Mouse (Mus musculus): ENCODE measurements around the gene Nfib. TPM values are rescaled to one million over a fixed set of nuclear protein-coding genes. Genes with fewer than 3 reads are reported as not detected.

Nfib gene
- total and polyA plus RNA-seq, 3 experiments, result 32.1 to 121 (median 118) TPM

GRCm38 (mm10) chr4:82643022-82643733 lies 62.4 kb downstream of the Nfib start:
- no peak overlapping the region for H3K9ac ChIP-seq (ENCODE audit: low read depth, low read length)
- H3K79me2 ChIP-seq (replicated peaks; ENCODE audit: control insufficient read depth, insufficient read depth, low read length), result no peaks in the 10 kb centered on the region
- no peaks in the 10 kb centered on the region for H3K27me3 ChIP-seq (ENCODE audit: control insufficient read depth, insufficient read depth, low read length)
- TF ChIP-seq EP300 (IDR thresholded peaks at IDR 0.05; ENCODE audit: insufficient read depth, low read depth, low read length) (no peak), POLR2A (IDR thresholded peaks at IDR 0.05; ENCODE audit: insufficient read depth, low read depth, low read length) (no peak), CTCF (IDR thresholded peaks at IDR 0.05) (peak; percentile 55)
- intact Hi-C loops (cut with DNase I), result loop anchor here (5.0 to 10.0 kb wide), 3 partner anchors 64 to 289 kb away; partner anchors contain the start of gene Nfib
- no peak overlapping the region for H3K4me3 ChIP-seq
- no peaks in the 10 kb centered on the region for H3K36me3 ChIP-seq (ENCODE audit: control insufficient read depth, insufficient read depth, low read length)
- 49% methylated on average over 6 of the region's 6 CpGs for WGBS
- no peaks in the 10 kb centered on the region for H3K4me1 ChIP-seq (ENCODE audit: control insufficient read depth, insufficient read depth, low read length)
- DNase-seq, result no peak
- no peak overlapping the region for H3K27ac ChIP-seq

DNA sequence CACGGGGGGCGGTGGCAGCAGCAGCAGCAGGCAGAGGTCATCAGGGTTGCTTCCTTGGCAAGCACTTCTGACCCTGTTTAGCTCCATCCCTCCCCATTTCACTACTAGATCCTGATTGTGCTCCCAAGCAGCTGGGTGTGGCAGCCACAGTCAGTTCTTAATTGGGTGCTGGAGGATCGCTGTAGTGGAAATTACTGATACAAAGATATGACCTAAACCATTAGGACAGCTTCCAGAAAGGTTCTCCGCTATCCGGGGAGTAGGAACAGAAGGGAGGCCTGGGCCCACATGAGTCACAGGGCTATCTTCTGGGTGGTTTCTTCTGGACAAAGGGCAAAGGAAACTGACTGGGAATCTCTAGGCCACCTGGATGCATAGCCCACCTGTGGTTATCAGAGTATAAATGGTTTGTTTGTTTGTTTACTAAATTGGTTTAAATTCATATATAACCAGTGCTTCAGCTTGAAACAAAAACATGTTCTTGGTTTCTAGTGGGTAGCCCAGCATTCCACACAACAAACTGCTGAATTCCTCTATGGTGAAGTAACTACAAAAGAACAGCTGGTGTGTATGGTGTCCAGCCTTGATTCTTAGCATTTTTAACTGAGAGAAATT lies 64.4 kb downstream of the Nfib start:
- no peak for TF ChIP-seq CTCF (IDR thresholded peaks at IDR 0.05)
- TF ChIP-seq POLR2A (IDR thresholded peaks at IDR 0.05; ENCODE audit: insufficient read depth, low read depth, low read length), result no peak
- TF ChIP-seq EP300 (IDR thresholded peaks at IDR 0.05; ENCODE audit: insufficient read depth, low read depth, low read length), result no peak
- Histone ChIP-seq H3K4me3 (no peak overlapping the region), H3K27me3 (ENCODE audit: control insufficient read depth, insufficient read depth, low read length) (no peaks in the 10 kb centered on the region), H3K27ac (no peak overlapping the region), H3K4me1 (ENCODE audit: control insufficient read depth, insufficient read depth, low read length) (no peaks in the 10 kb centered on the region), H3K79me2 (replicated peaks; ENCODE audit: control insufficient read depth, insufficient read depth, low read length) (no peaks in the 10 kb centered on the region), H3K9ac (ENCODE audit: low read depth, low read length) (no peak overlapping the region), H3K36me3 (ENCODE audit: control insufficient read depth, insufficient read depth, low read length) (no peaks in the 10 kb centered on the region)
- intact Hi-C loops (cut with DNase I), result loop anchor here (5.0 to 10.0 kb wide), 3 partner anchors 66 to 291 kb away; partner anchors contain the start of gene Nfib
- no peak for DNase-seq
- 47% methylated on average over 5 of the region's 5 CpGs for WGBS

DNA sequence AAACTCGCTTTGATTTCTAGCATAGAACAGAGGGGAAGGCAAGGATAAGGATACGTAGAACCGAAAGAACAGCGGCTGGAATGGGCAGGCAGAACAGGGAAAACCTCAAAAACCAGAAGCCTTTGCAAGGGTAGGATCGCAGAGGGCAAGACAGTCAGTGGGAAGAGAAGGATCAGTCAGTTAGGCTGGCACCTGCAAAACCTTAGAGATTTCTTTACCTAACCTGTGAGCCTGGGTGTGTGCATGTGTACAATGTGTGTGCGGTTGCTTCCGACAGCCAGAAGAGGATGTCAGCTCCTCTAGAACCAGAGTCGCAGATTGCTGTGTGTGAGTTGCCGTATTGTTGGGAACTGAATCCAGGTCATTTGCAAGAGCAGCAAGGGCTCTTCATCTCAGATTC lies 67.3 kb downstream of the Nfib start:
- no peaks in the 10 kb centered on the region for H3K4me1 ChIP-seq (ENCODE audit: control insufficient read depth, insufficient read depth, low read length)
- TF ChIP-seq POLR2A (IDR thresholded peaks at IDR 0.05; ENCODE audit: insufficient read depth, low read depth, low read length) (no peak), CTCF (IDR thresholded peaks at IDR 0.05) (no peak), EP300 (IDR thresholded peaks at IDR 0.05; ENCODE audit: insufficient read depth, low read depth, low read length) (no peak)
- no peaks in the 10 kb centered on the region for H3K27me3 ChIP-seq (ENCODE audit: control insufficient read depth, insufficient read depth, low read length)
- no peak for DNase-seq
- H3K4me3 ChIP-seq, result no peak overlapping the region
- no peaks in the 10 kb centered on the region for H3K79me2 ChIP-seq (replicated peaks; ENCODE audit: control insufficient read depth, insufficient read depth, low read length)
- no peaks in the 10 kb centered on the region for H3K36me3 ChIP-seq (ENCODE audit: control insufficient read depth, insufficient read depth, low read length)
- no peak overlapping the region for H3K9ac ChIP-seq (ENCODE audit: low read depth, low read length)
- intact Hi-C loops (cut with DNase I), result no loop called here
- no peak overlapping the region for H3K27ac ChIP-seq
- WGBS, result 93% methylated on average over 9 of the region's 9 CpGs

- H3K4me3 ChIP-seq, result no peak overlapping the region
- H3K79me2 ChIP-seq (replicated peaks; ENCODE audit: control insufficient read depth, insufficient read depth, low read length), result no peaks in the 10 kb centered on the region
- H3K4me1 ChIP-seq (ENCODE audit: control insufficient read depth, insufficient read depth, low read length), result no peaks in the 10 kb centered on the region
- no peaks in the 10 kb centered on the region for H3K36me3 ChIP-seq (ENCODE audit: control insufficient read depth, insufficient read depth, low read length)
- no peak for DNase-seq
- TF ChIP-seq POLR2A (IDR thresholded peaks at IDR 0.05; ENCODE audit: insufficient read depth, low read depth, low read length), result no peak
- no peak for TF ChIP-seq CTCF (IDR thresholded peaks at IDR 0.05)
- TF ChIP-seq EP300 (IDR thresholded peaks at IDR 0.05; ENCODE audit: insufficient read depth, low read depth, low read length), result no peak
- no peak overlapping the region for H3K9ac ChIP-seq (ENCODE audit: low read depth, low read length)
- no peaks in the 10 kb centered on the region for H3K27me3 ChIP-seq (ENCODE audit: control insufficient read depth, insufficient read depth, low read length)
- 85% methylated on average over 4 of the region's 4 CpGs for WGBS
- no peak overlapping the region for H3K27ac ChIP-seq
- intact Hi-C loops (cut with DNase I), result no loop called here
Observed at GRCm38 (mm10) chr4:82637633-82638032, 67.9 kb downstream of the Nfib start.

GRCm38 (mm10) chr4:82636658-82637057 lies 68.9 kb downstream of the Nfib start:
- DNase-seq, result no peak
- H3K4me1 ChIP-seq (ENCODE audit: control insufficient read depth, insufficient read depth, low read length), result no peaks in the 10 kb centered on the region
- 87% methylated on average over 5 of the region's 5 CpGs for WGBS
- no peak overlapping the region for H3K27ac ChIP-seq
- no peaks in the 10 kb centered on the region for H3K27me3 ChIP-seq (ENCODE audit: control insufficient read depth, insufficient read depth, low read length)
- no peak overlapping the region for H3K9ac ChIP-seq (ENCODE audit: low read depth, low read length)
- intact Hi-C loops (cut with DNase I), result no loop called here
- H3K4me3 ChIP-seq, result no peak overlapping the region
- TF ChIP-seq EP300 (IDR thresholded peaks at IDR 0.05; ENCODE audit: insufficient read depth, low read depth, low read length), result no peak
- no peak for TF ChIP-seq CTCF (IDR thresholded peaks at IDR 0.05)
- TF ChIP-seq POLR2A (IDR thresholded peaks at IDR 0.05; ENCODE audit: insufficient read depth, low read depth, low read length), result no peak
- no peaks in the 10 kb centered on the region for H3K36me3 ChIP-seq (ENCODE audit: control insufficient read depth, insufficient read depth, low read length)
- no peaks in the 10 kb centered on the region for H3K79me2 ChIP-seq (replicated peaks; ENCODE audit: control insufficient read depth, insufficient read depth, low read length)

GRCm38 (mm10) chr4:82635881-82636280 lies 69.7 kb downstream of the Nfib start:
- no peak overlapping the region for H3K4me3 ChIP-seq
- intact Hi-C loops (cut with DNase I), result no loop called here
- H3K27me3 ChIP-seq (ENCODE audit: control insufficient read depth, insufficient read depth, low read length), result no peaks in the 10 kb centered on the region
- no peaks in the 10 kb centered on the region for H3K4me1 ChIP-seq (ENCODE audit: control insufficient read depth, insufficient read depth, low read length)
- H3K36me3 ChIP-seq (ENCODE audit: control insufficient read depth, insufficient read depth, low read length), result no peaks in the 10 kb centered on the region
- no peak for DNase-seq
- 64% methylated on average over 5 of the region's 5 CpGs for WGBS
- TF ChIP-seq CTCF (IDR thresholded peaks at IDR 0.05), result no peak
- TF ChIP-seq EP300 (IDR thresholded peaks at IDR 0.05; ENCODE audit: insufficient read depth, low read depth, low read length), result no peak
- no peak for TF ChIP-seq POLR2A (IDR thresholded peaks at IDR 0.05; ENCODE audit: insufficient read depth, low read depth, low read length)
- H3K9ac ChIP-seq (ENCODE audit: low read depth, low read length), result no peak overlapping the region
- H3K79me2 ChIP-seq (replicated peaks; ENCODE audit: control insufficient read depth, insufficient read depth, low read length), result no peaks in the 10 kb centered on the region
- H3K27ac ChIP-seq, result no peak overlapping the region

Data from heart, adult 2 months (tissue).